Mouse (Mus musculus) frontal cortex, postnatal 10 days (tissue): ENCODE results near the gene Nrp2.

Experiments
- DNase-seq, 2 experiments: peaks; one replicate each; pipeline ENCODE4 v3.0.0; 2022; ENCODE audit warnings: low spot score in 2 of 2, mixed read lengths in 1 of 2

The Nrp2 gene

GRCm38 (mm10) chr1:62782573-62782972 is 79.5 kb downstream of the Nrp2 start:
- no peak for DNase-seq

- DNase-seq = no peak
Measured at GRCm38 (mm10) chr1:62783354-62784083, 80.4 kb downstream of the Nrp2 start.

- no peak for DNase-seq
Measured at GRCm38 (mm10) chr1:62784084-62784392, 81.0 kb downstream of the Nrp2 start.

- DNase-seq = peak in 1 of 2 experiments; percentile 60
Measured at GRCm38 (mm10) chr1:62786255-62786654, 83.2 kb downstream of the Nrp2 start.

- no peak for DNase-seq
Measured at GRCm38 (mm10) chr1:62787546-62787945, 84.5 kb downstream of the Nrp2 start.

GRCm38 (mm10) chr1:62794223-62794895 is 91.3 kb downstream of the Nrp2 start:
- DNase-seq = peak; percentile 71 to 77

- no peak for DNase-seq
Measured at GRCm38 (mm10) chr1:62794896-62795255, 91.8 kb downstream of the Nrp2 start.

- DNase-seq = peak; percentile 55 to 66
Measured at GRCm38 (mm10) chr1:62795307-62796037, 92.4 kb downstream of the Nrp2 start.

GRCm38 (mm10) chr1:62796038-62796647 is 93.1 kb downstream of the Nrp2 start:
- no peak for DNase-seq

GRCm38 (mm10) chr1:62799427-62799826 is 96.3 kb downstream of the Nrp2 start:
- no peak for DNase-seq

GRCm38 (mm10) chr1:62800351-62800750 is 97.3 kb downstream of the Nrp2 start:
- DNase-seq = no peak

GRCm38 (mm10) chr1:62801429-62801828 is 98.3 kb downstream of the Nrp2 start:
- no peak for DNase-seq

GRCm38 (mm10) chr1:62801842-62802241 is 98.8 kb downstream of the Nrp2 start:
- DNase-seq = no peak

- DNase-seq = no peak
Measured at GRCm38 (mm10) chr1:62803544-62803943, 100.5 kb downstream of the Nrp2 start.

GRCm38 (mm10) chr1:62806014-62806413 is 102.9 kb downstream of the Nrp2 start:
- no peak for DNase-seq

- DNase-seq = no peak
Measured at GRCm38 (mm10) chr1:62808395-62808794, 105.3 kb downstream of the Nrp2 start.

- DNase-seq = no peak
Measured at GRCm38 (mm10) chr1:62809601-62810228, 106.6 kb downstream of the Nrp2 start.

- DNase-seq = no peak
Measured at GRCm38 (mm10) chr1:62811141-62811540, 108.1 kb downstream of the Nrp2 start.

GRCm38 (mm10) chr1:62812701-62813684 is 109.9 kb downstream of the Nrp2 start:
- no peak for DNase-seq

GRCm38 (mm10) chr1:62813938-62814337 is 110.9 kb downstream of the Nrp2 start:
- DNase-seq = no peak

- DNase-seq = no peak
Measured at GRCm38 (mm10) chr1:62817566-62817965, 114.5 kb downstream of the Nrp2 start.
